Mouse (Mus musculus): ENCODE results near the gene Ptgfrn. TPM values are rescaled to one million over a fixed set of nuclear protein-coding genes. Genes with fewer than 3 reads are reported as not detected.

The Ptgfrn gene
- polyA plus RNA-seq (2016; fragmentation: Nextera tagmentation; extraction: Ambion mirVana), result 4.8 and 5.6 TPM in 2 replicates

DNA sequence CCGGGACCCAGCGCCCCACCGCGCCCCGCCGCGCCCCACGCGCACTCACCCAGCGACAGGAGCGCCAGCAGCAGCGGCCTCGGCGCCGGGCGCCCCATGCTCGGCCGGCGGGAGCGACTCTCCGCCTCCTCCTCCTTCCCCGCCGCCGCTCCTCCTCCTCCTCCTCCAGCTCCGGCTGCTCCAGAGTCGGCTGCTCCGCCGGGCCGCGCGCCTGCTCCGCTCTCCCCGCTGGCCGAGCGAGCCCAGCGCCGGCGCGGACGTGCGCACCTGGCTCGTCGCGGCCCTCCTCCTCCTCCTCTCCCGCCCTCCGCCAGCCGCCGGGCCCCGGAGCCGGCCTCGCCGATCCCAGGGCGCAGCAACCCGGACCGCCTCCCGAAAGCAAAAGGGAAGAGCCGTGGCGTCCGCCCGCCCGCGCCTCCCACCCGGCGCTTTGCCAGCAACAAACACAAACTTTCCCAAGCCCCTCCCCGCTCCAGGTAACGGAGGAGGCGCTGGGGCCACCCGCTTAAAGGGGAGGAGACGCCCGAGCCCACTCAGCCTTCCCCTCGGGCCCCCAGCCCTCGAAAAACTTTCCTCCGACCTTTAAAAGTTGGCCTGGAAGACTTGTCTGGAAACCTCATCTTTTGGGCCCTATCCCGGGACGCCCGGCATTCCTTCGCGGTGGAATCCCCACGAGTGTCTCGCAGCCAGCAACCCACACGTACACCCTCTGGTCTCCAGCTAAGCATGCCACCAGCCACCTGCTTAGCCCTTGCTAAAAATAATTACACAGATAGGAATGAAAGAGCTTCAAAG is at the start of gene Ptgfrn:
Gene Ptgfrn, minus strand, starts transcription at position 236 of the 795 bp plus-strand sequence.
- H3K27me3 ChIP-seq (ENCODE audit: insufficient read depth, poor library complexity, severe bottlenecking), result no peaks in the 10 kb centered on the region
- H3K36me3 ChIP-seq, result no peaks in the 10 kb centered on the region
- H3K27ac ChIP-seq, result peak within 1 kb of the TSS; percentile 97
- H3K4me3 ChIP-seq, result peak within 1 kb of the TSS; percentile 92
- under 1% methylated on average over 71 of the region's 81 CpGs for WGBS
- peaks cover 48% of the 10 kb centered on the region for H3K4me1 ChIP-seq
- DNase-seq (ENCODE audit: low spot score), result peak; percentile 89
- no peaks in the 10 kb centered on the region for H3K9me3 ChIP-seq

DNA sequence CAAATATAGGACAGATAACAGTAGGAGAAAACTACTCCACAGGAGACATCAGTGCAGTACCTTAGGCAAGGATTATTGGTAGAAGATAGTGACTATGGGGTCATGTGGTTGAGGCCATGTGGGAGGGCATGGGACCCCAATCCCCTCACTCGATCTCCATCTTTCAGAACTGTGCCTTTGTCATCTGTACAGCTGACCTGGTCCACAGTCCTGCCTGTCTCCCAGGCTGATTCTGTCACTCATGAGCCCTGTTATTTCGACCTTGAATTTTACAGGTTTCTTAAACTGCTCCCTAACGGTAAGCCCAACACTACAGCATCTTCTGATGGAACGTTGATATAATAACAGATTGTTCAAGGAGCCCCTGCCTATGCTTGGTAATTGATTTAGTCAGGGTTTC is 49.6 kb upstream of the Ptgfrn start:
- no peak overlapping the region for H3K4me3 ChIP-seq
- H3K9me3 ChIP-seq, result no peaks in the 10 kb centered on the region
- H3K27me3 ChIP-seq (ENCODE audit: insufficient read depth, poor library complexity, severe bottlenecking), result no peaks in the 10 kb centered on the region
- H3K27ac ChIP-seq, result no peak overlapping the region
- peaks cover 44% of the 10 kb centered on the region for H3K4me1 ChIP-seq
- H3K36me3 ChIP-seq, result no peaks in the 10 kb centered on the region
- DNase-seq (ENCODE audit: low spot score), result peak; percentile 55
- WGBS, result 83% methylated on average over 4 of the region's 4 CpGs

DNA sequence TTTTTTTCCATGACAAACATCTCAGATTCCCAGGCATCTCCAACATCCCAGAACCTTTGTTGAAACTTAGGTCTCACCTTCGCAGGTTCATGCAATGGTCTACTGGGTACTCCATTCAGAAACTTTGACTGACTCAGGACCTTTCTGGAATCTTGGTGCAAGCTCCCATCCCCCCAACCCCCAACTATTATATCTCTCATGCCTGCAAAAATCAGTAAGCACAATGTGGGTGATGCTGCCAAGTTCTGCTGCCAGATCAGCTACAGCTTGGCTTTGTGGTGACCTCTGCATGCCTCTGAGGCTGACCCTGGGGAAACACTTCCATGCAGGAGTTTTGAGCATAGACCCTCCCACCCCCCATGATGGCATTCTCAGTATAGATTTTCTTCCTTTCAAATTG is 44.0 kb upstream of the Ptgfrn start:
- no peak overlapping the region for H3K4me3 ChIP-seq
- H3K27ac ChIP-seq, result no peak overlapping the region
- WGBS, result 87% methylated on average over 1 of the region's 1 CpGs
- H3K9me3 ChIP-seq, result 0 out of 2 replicates have a peak, but pooled peaks cover 2% of the 10 kb centered on the region
- H3K4me1 ChIP-seq, result 0 out of 2 replicates have a peak, but pooled peaks cover 2% of the 10 kb centered on the region
- no peaks in the 10 kb centered on the region for H3K36me3 ChIP-seq
- H3K27me3 ChIP-seq (ENCODE audit: insufficient read depth, poor library complexity, severe bottlenecking), result no peaks in the 10 kb centered on the region
- peak; percentile 66 for DNase-seq (ENCODE audit: low spot score)

DNA sequence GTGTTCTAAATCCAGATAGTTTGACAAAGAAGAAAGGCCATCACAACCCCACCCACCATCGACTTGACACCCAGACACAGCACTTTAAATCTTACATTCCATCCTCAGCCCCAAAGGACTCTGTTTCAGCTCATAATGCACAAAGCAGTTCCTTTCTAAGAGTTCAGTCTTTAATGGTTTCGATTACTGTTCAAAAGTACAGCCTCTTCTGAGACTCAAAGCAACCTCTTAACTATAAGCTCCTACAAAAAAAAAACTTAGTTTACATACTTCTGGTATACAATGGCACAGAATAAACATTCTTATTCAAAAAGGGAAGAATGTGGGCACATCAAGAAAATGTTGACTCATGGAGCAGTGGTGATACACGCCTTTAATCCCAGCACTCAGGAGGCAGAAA is 43.3 kb upstream of the Ptgfrn start:
- Histone ChIP-seq H3K4me3 (no peak overlapping the region), H3K27ac (no peak overlapping the region)
- 70% methylated on average over 3 of the region's 3 CpGs for WGBS

DNA sequence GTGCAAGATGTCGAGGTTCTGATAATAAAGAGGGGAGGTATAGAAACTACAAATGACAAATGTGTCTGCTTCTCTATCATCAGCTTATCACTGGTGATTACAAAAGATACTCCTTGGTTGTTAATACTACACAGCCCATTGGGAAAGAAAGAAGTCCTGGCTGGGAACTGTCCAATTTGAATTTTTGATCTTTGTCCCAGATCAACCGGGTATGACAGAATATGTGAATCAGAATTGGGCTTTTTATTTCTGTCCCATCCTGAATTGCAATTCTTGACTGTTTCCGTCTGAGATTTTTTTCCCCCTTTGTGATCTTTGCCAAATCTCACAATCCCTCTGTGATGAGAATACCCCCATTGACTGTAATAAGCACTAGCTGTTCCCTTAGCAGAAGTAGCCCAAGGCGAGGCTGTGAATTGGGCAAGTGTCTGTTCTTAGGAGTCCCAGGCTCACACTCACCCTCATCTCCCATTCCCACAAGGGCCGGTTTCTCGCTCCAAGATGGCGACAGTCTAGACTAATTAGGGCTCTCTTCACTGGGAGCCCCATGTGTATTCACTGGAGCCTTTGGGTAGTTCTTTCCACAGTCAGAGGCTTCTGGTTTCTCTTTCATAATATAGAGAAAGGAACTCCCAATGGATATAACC is 36.2 kb upstream of the Ptgfrn start:
- H3K4me3 ChIP-seq, result no peak overlapping the region
- no peaks in the 10 kb centered on the region for H3K27me3 ChIP-seq (ENCODE audit: insufficient read depth, poor library complexity, severe bottlenecking)
- no peaks in the 10 kb centered on the region for H3K9me3 ChIP-seq
- 77% methylated on average over 7 of the region's 7 CpGs for WGBS
- H3K4me1 ChIP-seq, result peaks cover 9% of the 10 kb centered on the region; the same call in 1 of the 2 replicates
- no peak overlapping the region for H3K27ac ChIP-seq
- no peaks in the 10 kb centered on the region for H3K36me3 ChIP-seq
- DNase-seq (ENCODE audit: low spot score), result no peak

More for the DNA sequence above, 43.3 kb upstream of the Ptgfrn start:
- Histone ChIP-seq H3K9me3 (0 out of 2 replicates have a peak, but pooled peaks cover 2% of the 10 kb centered on the region), H3K27me3 (ENCODE audit: insufficient read depth, poor library complexity, severe bottlenecking) (no peaks in the 10 kb centered on the region), H3K36me3 (no peaks in the 10 kb centered on the region), H3K4me1 (0 out of 2 replicates have a peak, but pooled peaks cover 2% of the 10 kb centered on the region)
- peak; percentile 1 for DNase-seq (ENCODE audit: low spot score)

DNA sequence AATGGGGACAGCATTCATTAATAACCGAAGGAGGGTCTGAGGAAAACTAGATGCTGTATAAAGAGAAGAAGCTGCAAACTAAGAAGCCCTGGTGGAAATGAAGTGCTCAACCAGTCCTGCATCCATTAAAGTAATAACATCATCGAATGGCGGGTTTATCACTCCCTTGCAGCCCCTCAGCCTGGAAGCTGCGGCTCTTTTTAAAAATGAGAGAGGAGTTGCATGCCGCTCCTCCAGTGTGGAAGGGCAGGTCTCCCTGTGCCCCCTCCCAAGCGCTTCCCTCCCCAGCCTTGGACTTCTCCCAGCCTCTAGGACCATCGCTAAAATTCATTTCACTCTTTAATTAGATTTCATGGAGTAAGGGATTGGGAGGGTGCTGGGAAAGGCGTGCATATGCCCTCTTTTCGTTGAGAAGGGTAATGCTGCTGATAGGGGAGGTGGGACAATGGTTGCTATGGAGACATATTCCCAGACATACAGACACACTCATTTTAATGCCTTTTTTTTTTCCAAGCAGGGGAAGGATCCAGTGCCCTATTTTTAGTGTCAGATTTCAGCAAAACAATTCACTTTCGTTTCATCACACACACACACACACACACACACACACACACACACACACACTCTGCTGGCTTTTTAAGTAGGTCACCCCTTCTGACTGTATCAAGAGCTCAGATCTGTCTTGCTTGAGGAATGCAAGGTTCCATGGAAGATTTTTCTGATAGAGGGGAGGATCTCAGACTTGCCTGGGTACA is 35.4 kb upstream of the Ptgfrn start:
- Histone ChIP-seq H3K27ac (no peak overlapping the region), H3K4me3 (no peak overlapping the region), H3K4me1 (peaks cover 9% of the 10 kb centered on the region; the same call in 1 of the 2 replicates), H3K9me3 (no peaks in the 10 kb centered on the region), H3K36me3 (no peaks in the 10 kb centered on the region), H3K27me3 (ENCODE audit: insufficient read depth, poor library complexity, severe bottlenecking) (no peaks in the 10 kb centered on the region)
- DNase-seq (ENCODE audit: low spot score), result no peak
- WGBS, result 52% methylated on average over 10 of the region's 10 CpGs

DNA sequence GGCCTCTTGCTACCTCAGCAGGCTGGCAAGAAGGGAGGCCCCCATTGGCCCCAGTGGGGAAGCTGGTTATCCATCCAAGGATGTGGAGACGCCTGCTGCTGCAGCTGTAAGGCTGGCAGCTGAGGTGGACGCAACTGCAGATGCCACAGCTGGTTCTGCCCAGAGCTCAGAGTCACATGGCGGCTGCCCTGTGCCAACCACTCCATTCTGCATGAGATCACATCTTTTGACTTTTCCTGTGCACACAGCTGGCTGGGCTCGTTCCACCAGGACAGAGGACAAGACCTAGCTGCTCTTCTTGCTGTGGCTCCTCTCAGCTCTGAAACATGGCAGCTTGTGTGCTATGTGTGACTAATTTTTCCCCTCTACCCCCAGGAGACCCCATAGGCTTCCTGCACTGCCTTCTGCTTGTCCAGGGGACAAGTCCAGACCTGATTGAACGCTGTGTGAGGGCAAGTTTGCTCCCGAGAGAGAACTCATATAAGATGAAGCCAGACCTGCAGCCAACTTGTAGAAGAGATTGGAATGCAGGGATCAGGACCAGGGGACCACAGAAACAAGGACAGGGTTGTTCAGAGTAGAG is 34.4 kb upstream of the Ptgfrn start:
- no peak for DNase-seq (ENCODE audit: low spot score)
- 75% methylated on average over 6 of the region's 6 CpGs for WGBS
- no peak overlapping the region for H3K27ac ChIP-seq

DNA sequence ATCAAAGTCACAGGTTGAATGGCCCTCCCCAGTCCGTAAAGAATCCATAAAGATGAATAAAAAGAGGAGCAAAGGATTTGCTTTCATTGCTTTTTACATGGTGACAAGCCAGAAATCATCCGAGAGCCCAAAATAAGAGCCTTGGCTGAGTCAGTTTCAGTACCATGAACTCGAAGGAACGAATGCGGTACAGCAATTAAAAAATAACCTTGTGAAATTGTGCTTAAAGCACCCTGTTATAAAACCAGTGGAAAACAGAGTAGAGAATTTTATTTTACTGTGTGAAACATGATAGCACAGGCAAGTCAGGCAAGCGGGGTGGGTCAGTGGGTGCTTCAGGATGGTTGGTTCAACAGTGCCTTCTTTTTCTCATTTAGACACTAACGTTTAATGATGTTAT is 33.4 kb upstream of the Ptgfrn start:
- H3K9me3 ChIP-seq, result no peaks in the 10 kb centered on the region
- WGBS, result 90% methylated on average over 7 of the region's 7 CpGs
- no peak overlapping the region for H3K27ac ChIP-seq
- no peaks in the 10 kb centered on the region for H3K27me3 ChIP-seq (ENCODE audit: insufficient read depth, poor library complexity, severe bottlenecking)
- H3K36me3 ChIP-seq, result no peaks in the 10 kb centered on the region
- no peak overlapping the region for H3K4me3 ChIP-seq
- DNase-seq (ENCODE audit: low spot score), result no peak
- H3K4me1 ChIP-seq, result peaks cover 15% of the 10 kb centered on the region

More for the DNA sequence above, 34.4 kb upstream of the Ptgfrn start:
- no peaks in the 10 kb centered on the region for H3K36me3 ChIP-seq
- no peak overlapping the region for H3K4me3 ChIP-seq
- H3K27me3 ChIP-seq (ENCODE audit: insufficient read depth, poor library complexity, severe bottlenecking), result no peaks in the 10 kb centered on the region
- H3K9me3 ChIP-seq, result no peaks in the 10 kb centered on the region
- H3K4me1 ChIP-seq, result peaks cover 12% of the 10 kb centered on the region

DNA sequence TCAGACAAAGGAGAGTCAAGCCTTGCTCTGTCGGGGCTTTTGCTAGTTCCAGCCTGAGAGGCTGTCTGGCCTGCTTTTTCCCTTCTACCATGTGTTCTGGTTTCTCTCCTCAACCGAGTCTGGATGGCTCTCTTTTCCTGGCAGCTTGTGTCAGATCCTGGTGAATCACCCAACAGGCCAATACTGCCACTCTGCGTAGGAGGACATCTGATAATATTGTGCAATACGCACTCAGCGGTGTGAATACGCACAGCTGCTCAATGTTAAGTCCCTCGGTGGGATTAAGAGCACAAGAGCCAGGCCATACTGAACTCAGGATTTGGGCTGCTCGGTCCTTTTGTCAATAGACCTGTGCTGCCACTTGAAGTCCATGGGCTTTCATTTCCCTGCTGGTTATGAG is 31.8 kb upstream of the Ptgfrn start:
- Histone ChIP-seq H3K4me1 (peaks cover 18% of the 10 kb centered on the region), H3K27ac (no peak overlapping the region), H3K36me3 (no peaks in the 10 kb centered on the region), H3K4me3 (no peak overlapping the region), H3K9me3 (no peaks in the 10 kb centered on the region), H3K27me3 (ENCODE audit: insufficient read depth, poor library complexity, severe bottlenecking) (no peaks in the 10 kb centered on the region)
- WGBS, result 68% methylated on average over 8 of the region's 8 CpGs
- DNase-seq (ENCODE audit: low spot score), result no peak

DNA sequence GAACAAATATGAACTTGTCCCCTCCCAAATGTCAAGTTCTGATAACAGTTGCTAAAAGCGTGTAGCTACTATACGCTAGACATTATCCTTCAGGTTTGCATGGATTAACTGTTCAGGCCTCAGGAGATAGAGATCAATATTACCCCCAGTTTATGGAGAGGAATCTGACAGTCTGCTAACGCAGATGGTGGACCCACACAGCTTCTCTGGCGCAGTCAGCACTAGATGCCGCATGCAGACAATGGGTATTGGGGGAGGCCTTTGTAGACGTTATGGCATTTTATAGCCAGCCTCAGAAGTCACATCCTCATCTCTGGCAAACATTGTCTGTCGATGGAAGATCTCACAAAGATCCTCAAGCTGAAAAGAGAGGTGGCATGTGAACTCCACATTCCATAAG is 29.9 kb upstream of the Ptgfrn start:
- Histone ChIP-seq H3K4me3 (no peak overlapping the region), H3K9me3 (no peaks in the 10 kb centered on the region), H3K4me1 (peaks cover 22% of the 10 kb centered on the region), H3K27me3 (ENCODE audit: insufficient read depth, poor library complexity, severe bottlenecking) (no peaks in the 10 kb centered on the region), H3K27ac (no peak overlapping the region), H3K36me3 (no peaks in the 10 kb centered on the region)
- DNase-seq (ENCODE audit: low spot score), result no peak
- 86% methylated on average over 7 of the region's 7 CpGs for WGBS

DNA sequence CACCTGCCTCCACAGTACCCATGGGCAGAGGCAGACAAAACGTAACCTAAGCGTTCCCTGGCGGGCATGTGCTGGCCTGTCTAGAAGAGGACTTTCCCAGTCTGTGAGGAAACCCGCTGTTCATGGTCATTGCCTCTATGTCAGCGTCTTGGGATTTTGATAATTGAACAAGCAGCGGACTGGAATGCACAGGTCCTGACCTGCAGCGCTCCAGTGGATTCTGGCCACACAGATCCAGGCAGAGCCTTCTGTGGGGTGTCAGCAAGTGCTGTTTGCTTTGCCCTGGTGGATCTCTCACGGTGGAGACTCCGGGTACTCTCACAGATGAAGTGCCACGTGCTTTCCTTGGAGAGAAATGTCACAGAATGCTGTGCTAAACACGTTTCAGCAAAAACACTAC is 26.4 kb upstream of the Ptgfrn start:
- DNase-seq (ENCODE audit: low spot score), result no peak
- no peaks in the 10 kb centered on the region for H3K27me3 ChIP-seq (ENCODE audit: insufficient read depth, poor library complexity, severe bottlenecking)
- H3K36me3 ChIP-seq, result no peaks in the 10 kb centered on the region
- peak overlapping the region; percentile 38 for H3K27ac ChIP-seq
- H3K4me1 ChIP-seq, result peaks cover 18% of the 10 kb centered on the region
- 60% methylated on average over 11 of the region's 11 CpGs for WGBS
- no peak overlapping the region for H3K4me3 ChIP-seq
- H3K9me3 ChIP-seq, result no peaks in the 10 kb centered on the region

DNA sequence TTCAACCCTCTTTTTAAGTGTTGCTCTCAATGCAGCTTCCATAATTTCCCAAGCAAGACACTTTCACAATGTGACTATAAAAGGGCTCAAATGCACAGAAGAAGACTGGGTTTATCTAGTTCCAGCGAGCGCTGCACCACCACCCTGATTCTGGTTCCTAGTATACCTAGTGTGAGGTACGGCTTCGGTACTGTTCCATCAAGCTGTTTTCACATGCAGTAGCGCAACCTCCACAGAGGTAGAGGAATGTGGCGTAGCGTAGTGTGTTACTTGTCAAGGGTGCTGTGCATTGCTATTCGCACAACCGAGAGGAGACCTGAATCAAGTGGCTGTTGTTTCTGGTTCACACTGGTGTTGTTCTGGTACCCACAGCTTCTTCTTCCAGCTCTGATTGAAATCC is 24.8 kb upstream of the Ptgfrn start:
- DNase-seq (ENCODE audit: low spot score), result no peak
- WGBS, result 96% methylated on average over 9 of the region's 9 CpGs

More for the DNA sequence above, 24.8 kb upstream of the Ptgfrn start:
- H3K4me1 ChIP-seq, result peaks cover 24% of the 10 kb centered on the region
- H3K27ac ChIP-seq, result no peak overlapping the region
- no peaks in the 10 kb centered on the region for H3K9me3 ChIP-seq
- no peak overlapping the region for H3K4me3 ChIP-seq
- no peaks in the 10 kb centered on the region for H3K27me3 ChIP-seq (ENCODE audit: insufficient read depth, poor library complexity, severe bottlenecking)
- no peaks in the 10 kb centered on the region for H3K36me3 ChIP-seq
